Mouse (Mus musculus) C2C12 (cell line): Measurements from ENCODE around the gene Gm10645. TPM values are rescaled to one million over a fixed set of nuclear protein-coding genes. Genes with fewer than 3 reads are reported as not detected.

Source experiments
- H3K27me3 ChIP-seq: one replicate; pipeline ENCODE4 v1.6.1; 2011; ENCODE audit not compliant: control insufficient read depth, insufficient read depth, insufficient read length
- H3K36me3 ChIP-seq: one replicate; pipeline ENCODE4 v1.6.1; 2011; ENCODE audit not compliant: control insufficient read depth, insufficient read depth
- H3K4me3 ChIP-seq: one replicate; pipeline ENCODE4 v1.5.1; 2011; ENCODE audit warnings: mild to moderate bottlenecking, control low read depth; ENCODE audit not compliant: poor library complexity, insufficient read depth, severe bottlenecking
- H3K79me2 ChIP-seq: one replicate; pipeline ENCODE4 v1.6.1; 2011; ENCODE audit not compliant: control insufficient read depth, insufficient read depth
- H3K79me3 ChIP-seq: one replicate; pipeline ENCODE4 v1.6.1; 2011; ENCODE audit warnings: low read depth, control low read depth
- H3ac ChIP-seq: one replicate; pipeline ENCODE3; 2011; ENCODE audit warnings: low read depth; ENCODE audit not compliant: control insufficient read depth, insufficient read length
- CEBPB ChIP-seq: IDR thresholded peaks from one replicate; pipeline ENCODE4 v1.6.1; 2011; ENCODE audit warnings: low read depth, mild to moderate bottlenecking, control low read depth, moderate library complexity
- CTCF ChIP-seq: IDR thresholded peaks from one replicate; pipeline ENCODE4 v1.5.1; 2011; ENCODE audit not compliant: control insufficient read depth, insufficient read depth, insufficient read length
- FOSL1 ChIP-seq: IDR thresholded peaks from one replicate; pipeline ENCODE4 v1.8.0; 2011; ENCODE audit warnings: mild to moderate bottlenecking, low read length; ENCODE audit not compliant: poor library complexity, insufficient read depth, severe bottlenecking
- MAX ChIP-seq: IDR thresholded peaks from one replicate; pipeline ENCODE4 v1.6.1; 2011; ENCODE audit warnings: mild to moderate bottlenecking, control low read depth
- MYOD1 ChIP-seq: IDR thresholded peaks from one replicate; pipeline ENCODE4 v1.6.1; 2011; ENCODE audit warnings: low read depth; ENCODE audit not compliant: control insufficient read depth, insufficient read length
- MYOG ChIP-seq: IDR thresholded peaks from one replicate; pipeline ENCODE4 v1.6.1; 2011; ENCODE audit not compliant: control insufficient read depth, insufficient read length; ENCODE audit errors: extremely low read depth
- USF1 ChIP-seq: IDR thresholded peaks from one replicate; pipeline ENCODE4 v1.6.1; 2011; ENCODE audit warnings: low read depth, mild to moderate bottlenecking, control low read depth, moderate library complexity
- polyA plus RNA-seq: library from polyadenylated mRNA; unstranded; fragments of >200 nt; fragmentation: generic; extraction: Trizol; gene quantifications from one replicate; pipeline ENCODE4 v1.2.1, GENCODE M21; 2012; ENCODE audit warnings: missing spikeins

Gene Gm10645
- polyA plus RNA-seq, 1 experiment, result 0.13 TPM

- H3K27me3 ChIP-seq, result no peaks in the 10 kb centered on the region
- H3K4me3 ChIP-seq, result no peak overlapping the region
- H3K36me3 ChIP-seq, result no peaks in the 10 kb centered on the region
- no peaks in the 10 kb centered on the region for H3K79me2 ChIP-seq
- no peaks in the 10 kb centered on the region for H3K79me3 ChIP-seq
- TF ChIP-seq USF1 (no peak), CEBPB (no peak)
- H3ac ChIP-seq, result no peak overlapping the region
Measured at GRCm38 (mm10) chr8:83200191-83201177, 34.5 kb upstream of the Gm10645 start.

GRCm38 (mm10) chr8:83199715-83200114 lies 33.7 kb upstream of the Gm10645 start:
- no peaks in the 10 kb centered on the region for H3K27me3 ChIP-seq
- H3ac ChIP-seq, result no peak overlapping the region
- no peak overlapping the region for H3K4me3 ChIP-seq
- H3K79me3 ChIP-seq, result no peaks in the 10 kb centered on the region
- H3K79me2 ChIP-seq, result no peaks in the 10 kb centered on the region
- TF ChIP-seq USF1 (no peak), MYOG (no peak), CTCF (no peak), FOSL1 (no peak), MAX (no peak), MYOD1 (no peak), CEBPB (no peak)
- no peaks in the 10 kb centered on the region for H3K36me3 ChIP-seq

DNA sequence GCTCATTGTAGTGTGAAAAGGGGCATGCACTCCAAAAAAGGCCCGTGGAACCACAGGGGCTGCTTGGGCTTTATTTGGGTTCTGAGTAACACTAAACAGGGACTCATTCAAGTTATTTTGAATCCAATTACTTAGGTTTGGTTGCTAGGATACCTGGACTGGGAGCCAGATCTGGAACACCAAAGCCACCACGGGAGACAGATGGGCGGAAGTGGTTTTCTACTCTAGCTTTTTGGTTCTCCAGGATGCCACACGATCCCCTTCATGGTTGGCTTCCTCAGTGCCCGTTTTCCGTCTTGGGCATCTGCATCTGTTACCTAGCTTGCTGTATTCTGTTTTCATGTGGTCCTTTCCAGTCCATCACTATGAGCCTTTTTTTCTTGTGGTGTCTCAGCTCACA lies 30.1 kb upstream of the Gm10645 start:
- H3K4me3 ChIP-seq, result no peak overlapping the region
- H3K36me3 ChIP-seq, result no peaks in the 10 kb centered on the region
- no peaks in the 10 kb centered on the region for H3K79me2 ChIP-seq
- H3ac ChIP-seq, result no peak overlapping the region
- H3K79me3 ChIP-seq, result no peaks in the 10 kb centered on the region
- H3K27me3 ChIP-seq, result no peaks in the 10 kb centered on the region
- TF ChIP-seq MAX (no peak), MYOD1 (peak; percentile 7)

- Histone ChIP-seq H3K4me3 (no peak overlapping the region), H3K36me3 (no peaks in the 10 kb centered on the region), H3K79me3 (no peaks in the 10 kb centered on the region), H3ac (no peak overlapping the region), H3K27me3 (no peaks in the 10 kb centered on the region), H3K79me2 (no peaks in the 10 kb centered on the region)
- no peak for TF ChIP-seq FOSL1
- no peak for TF ChIP-seq CTCF
- no peak for TF ChIP-seq MYOD1
- no peak for TF ChIP-seq MAX
- no peak for TF ChIP-seq USF1
- TF ChIP-seq CEBPB, result no peak
- no peak for TF ChIP-seq MYOG
Measured at GRCm38 (mm10) chr8:83189538-83190095, 23.6 kb upstream of the Gm10645 start.

- Histone ChIP-seq H3K79me2 (no peaks in the 10 kb centered on the region), H3K27me3 (no peaks in the 10 kb centered on the region), H3K79me3 (no peaks in the 10 kb centered on the region), H3K4me3 (no peak overlapping the region), H3ac (no peak overlapping the region), H3K36me3 (no peaks in the 10 kb centered on the region)
- TF ChIP-seq MYOD1 (no peak), CEBPB (no peak), FOSL1 (no peak)
Measured at GRCm38 (mm10) chr8:83187363-83187962, 21.5 kb upstream of the Gm10645 start.

GRCm38 (mm10) chr8:83186376-83186775 lies 20.4 kb upstream of the Gm10645 start:
- no peaks in the 10 kb centered on the region for H3K27me3 ChIP-seq
- H3K79me2 ChIP-seq, result no peaks in the 10 kb centered on the region
- TF ChIP-seq MYOD1 (no peak), CTCF (no peak), FOSL1 (no peak), MYOG (no peak), MAX (no peak), USF1 (no peak), CEBPB (no peak)
- no peak overlapping the region for H3K4me3 ChIP-seq
- H3K36me3 ChIP-seq, result no peaks in the 10 kb centered on the region
- H3ac ChIP-seq, result no peak overlapping the region
- H3K79me3 ChIP-seq, result no peaks in the 10 kb centered on the region
